Mouse (Mus musculus) testis, adult 2 months (tissue): ENCODE data around the gene Hcst. TPM values are rescaled to one million over a fixed set of nuclear protein-coding genes. Genes with fewer than 3 reads are reported as not detected.

ENCODE experiments used
- H3K27ac ChIP-seq: fragments of 200-500 bp; 2 replicates; pipeline ENCODE4 v1.5.1; 2012; ENCODE audit warnings: low read depth, low read length; ENCODE audit not compliant: control insufficient read depth, insufficient read depth
- H3K27me3 ChIP-seq: fragments of 200-500 bp; 2 replicates; pipeline ENCODE4 v1.6.1; 2012; ENCODE audit warnings: mild to moderate bottlenecking, low read length, moderate library complexity; ENCODE audit not compliant: control insufficient read depth, insufficient read depth
- H3K36me3 ChIP-seq: fragments of 200-500 bp; 2 replicates; pipeline ENCODE4 v1.6.1; 2012; ENCODE audit warnings: mild to moderate bottlenecking, low read length; ENCODE audit not compliant: control insufficient read depth, insufficient read depth
- H3K4me1 ChIP-seq: fragments of 200-500 bp; 2 replicates; pipeline ENCODE4 v1.6.1; 2012; ENCODE audit warnings: low read length; ENCODE audit not compliant: control insufficient read depth, insufficient read depth
- H3K4me3 ChIP-seq: fragments of 200-500 bp; 2 replicates; pipeline ENCODE4 v1.5.1; 2012; ENCODE audit warnings: low read depth, mild to moderate bottlenecking, low read length, moderate library complexity, mixed read lengths; ENCODE audit not compliant: control insufficient read depth
- CTCF ChIP-seq: fragments of 200-500 bp; IDR thresholded peaks from 2 replicates; pipeline ENCODE4 v1.5.1; 2012; ENCODE audit warnings: low read depth, mild to moderate bottlenecking, inconsistent platforms, low read length, moderate library complexity; ENCODE audit not compliant: control insufficient read depth, insufficient read depth, insufficient replicate concordance
- POLR2A ChIP-seq: fragments of 200-500 bp; IDR thresholded peaks from 2 replicates; pipeline ENCODE4 v1.6.1; 2012; ENCODE audit warnings: low read depth, mild to moderate bottlenecking, inconsistent platforms, low read length, moderate library complexity; ENCODE audit not compliant: control insufficient read depth
- polyA plus RNA-seq: library from polyadenylated mRNA; depleted of rRNA; stranded (reverse); fragments of >200 nt; gene quantifications from 2 replicates; pipeline ENCODE4 v1.2.3, GENCODE M21; 2012; rRNA removed

Gene Hcst
- polyA plus RNA-seq, 1 experiment: not detected

DNA sequence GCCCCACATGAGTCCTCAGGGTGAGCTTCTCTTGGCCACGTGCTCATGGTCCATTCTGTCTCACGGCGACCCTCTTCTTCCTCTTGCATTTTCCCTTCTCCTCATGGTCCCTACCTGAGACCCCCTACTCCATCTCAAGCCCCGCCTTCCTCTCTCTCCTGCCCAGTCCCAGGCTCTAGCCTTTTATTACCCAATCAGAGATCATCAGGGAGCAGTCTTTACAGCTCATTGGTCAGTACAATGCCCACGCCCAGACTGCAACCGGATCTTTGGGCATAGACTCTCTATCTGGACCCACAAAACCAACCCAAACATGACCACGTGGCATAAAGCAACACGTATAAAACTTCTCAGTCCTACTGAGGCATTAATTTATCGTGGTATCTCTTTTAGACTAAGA lies 35.5 kb downstream of the Hcst start:
- Histone ChIP-seq H3K27ac (no peak overlapping the region), H3K4me3 (no peak overlapping the region), H3K36me3 (no peaks in the 10 kb centered on the region), H3K27me3 (no peaks in the 10 kb centered on the region), H3K4me1 (no peaks in the 10 kb centered on the region)
- TF ChIP-seq CTCF: no peak
- TF ChIP-seq POLR2A: no peak

GRCm38 (mm10) chr7:30380061-30380460 lies 39.6 kb downstream of the Hcst start:
- Histone ChIP-seq H3K27me3 (no peaks in the 10 kb centered on the region), H3K36me3 (no peaks in the 10 kb centered on the region), H3K4me3 (no peak overlapping the region), H3K27ac (no peak overlapping the region), H3K4me1 (peaks cover 3% of the 10 kb centered on the region)
- TF ChIP-seq CTCF (no peak), POLR2A (no peak)

DNA sequence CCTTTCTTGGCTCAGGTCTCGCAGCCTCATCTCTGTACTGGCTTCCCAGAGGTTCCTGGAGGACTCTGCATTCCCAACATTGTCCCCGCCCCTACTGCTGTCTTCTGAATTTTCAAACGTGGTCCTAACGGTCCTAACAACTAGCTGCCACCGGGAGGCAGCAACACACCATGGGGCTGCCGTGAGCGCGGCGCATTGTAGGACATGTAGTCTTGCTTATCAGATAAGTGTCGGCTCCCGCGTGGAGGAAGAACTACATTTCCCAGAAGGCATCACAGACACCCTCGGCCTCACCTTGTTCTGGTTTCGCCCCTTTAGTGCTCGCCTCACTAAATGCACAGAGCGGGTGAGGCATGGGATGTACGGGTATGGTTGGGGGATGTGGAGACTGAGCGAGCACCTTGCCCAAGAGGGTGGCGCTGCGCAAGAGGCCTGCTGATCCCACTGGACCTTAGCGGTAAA lies 46.1 kb downstream of the Hcst start:
- peak overlapping the region; percentile 24; the same call in 1 of the 2 replicates for H3K27ac ChIP-seq
- peak overlapping the region; percentile 79 for H3K4me3 ChIP-seq
- H3K27me3 ChIP-seq: no peaks in the 10 kb centered on the region
- peaks cover 8% of the 10 kb centered on the region for H3K4me1 ChIP-seq
- TF ChIP-seq CTCF (peak; percentile 87; the same call in 1 of the 2 replicates), POLR2A (peak; percentile 69)
- no peaks in the 10 kb centered on the region for H3K36me3 ChIP-seq

Other genes starting within 250 kb of the Hcst start
- 4.0 and 5.2 TPM in 2 replicates for gene Cox7a1, start 235.7 kb downstream of the Hcst start, polyA plus RNA-seq
- gene Capns1, start 221.0 kb downstream of the Hcst start, polyA plus RNA-seq: 562 and 592 TPM in 2 replicates
- 242 and 257 TPM in 2 replicates for gene Polr2i, start 187.9 kb downstream of the Hcst start, polyA plus RNA-seq
- 65.7 and 66.2 TPM in 2 replicates for gene Tbcb, start 187.6 kb downstream of the Hcst start, polyA plus RNA-seq
- 0.63 and 0.89 TPM in 2 replicates for gene Ovol3, start 184.1 kb downstream of the Hcst start, polyA plus RNA-seq
- gene Thap8, start 139.8 kb downstream of the Hcst start, polyA plus RNA-seq: 1.8 and 2.3 TPM in 2 replicates
- 713 and 754 TPM in 2 replicates for gene Wdr62, start 139.4 kb downstream of the Hcst start, polyA plus RNA-seq
- 4.8 and 6.6 TPM in 2 replicates for gene Clip3, start 128.1 kb downstream of the Hcst start, polyA plus RNA-seq
- 36.5 and 38.0 TPM in 2 replicates for gene Alkbh6, start 111.1 kb downstream of the Hcst start, polyA plus RNA-seq
- gene Syne4, start 105.0 kb downstream of the Hcst start, polyA plus RNA-seq: 7.4 and 9.6 TPM in 2 replicates
- gene E130208F15Rik, start 98.1 kb downstream of the Hcst start, polyA plus RNA-seq: 0.18 and 0.28 TPM in 2 replicates
- 6.1 and 6.5 TPM in 2 replicates for gene Sdhaf1, start 96.0 kb downstream of the Hcst start, polyA plus RNA-seq
- 0.27 and 0.35 TPM in 2 replicates for gene Lrfn3, start 57.1 kb downstream of the Hcst start, polyA plus RNA-seq
- gene Tyrobp, start 6.1 kb downstream of the Hcst start, polyA plus RNA-seq: 7.0 and 9.1 TPM in 2 replicates
- 0.36 and 0.52 TPM in 2 replicates for gene Nfkbid, start 1.9 kb upstream of the Hcst start, polyA plus RNA-seq
- 15.1 and 15.6 TPM in 2 replicates for gene Aplp1, start 25.7 kb upstream of the Hcst start, polyA plus RNA-seq
- gene Kirrel2, start 37.8 kb upstream of the Hcst start, polyA plus RNA-seq: 0.31 TPM in 1 of 2 replicates, not detected in the other
- gene Nphs1, start 38.5 kb upstream of the Hcst start, polyA plus RNA-seq: 0.07 and 0.12 TPM in 2 replicates
- 0.10 TPM in 1 of 2 replicates, not detected in the other for gene Prodh2, start 73.8 kb upstream of the Hcst start, polyA plus RNA-seq
- gene Arhgap33, start 115.2 kb upstream of the Hcst start, polyA plus RNA-seq: 136 TPM in 2 replicates
- 74.3 and 82.9 TPM in 2 replicates for gene Hspb6, start 132.3 kb upstream of the Hcst start, polyA plus RNA-seq
- 33.9 and 37.5 TPM in 2 replicates for gene Proser3, start 132.4 kb upstream of the Hcst start, polyA plus RNA-seq
- gene Lin37, start 140.0 kb upstream of the Hcst start, polyA plus RNA-seq: 39.9 and 47.0 TPM in 2 replicates
- gene U2af1l4, start 143.4 kb upstream of the Hcst start, polyA plus RNA-seq: 51.9 and 52.2 TPM in 2 replicates
- gene Gm49396, start 143.5 kb upstream of the Hcst start, polyA plus RNA-seq: 0.58 and 0.80 TPM in 2 replicates
- gene Psenen, start 143.8 kb upstream of the Hcst start, polyA plus RNA-seq: 147 and 167 TPM in 2 replicates
- 0.80 and 1.0 TPM in 2 replicates for gene Igflr1, start 145.6 kb upstream of the Hcst start, polyA plus RNA-seq
- gene Kmt2b, start 168.9 kb upstream of the Hcst start, polyA plus RNA-seq: 56.1 and 61.0 TPM in 2 replicates
- 180 and 203 TPM in 2 replicates for gene Zbtb32, start 179.1 kb upstream of the Hcst start, polyA plus RNA-seq
- gene Upk1a, start 193.0 kb upstream of the Hcst start, polyA plus RNA-seq: 6.5 TPM in 2 replicates
- 51.8 and 74.9 TPM in 2 replicates for gene Cox6b1, start 206.3 kb upstream of the Hcst start, polyA plus RNA-seq
- 7.9 and 8.4 TPM in 2 replicates for gene Etv2, start 216.0 kb upstream of the Hcst start, polyA plus RNA-seq
- 27.1 and 33.0 TPM in 2 replicates for gene Rbm42, start 230.5 kb upstream of the Hcst start, polyA plus RNA-seq
- gene Haus5, start 245.1 kb upstream of the Hcst start, polyA plus RNA-seq: 21.1 and 22.4 TPM in 2 replicates